Mouse (Mus musculus) embryonic facial prominence, embryonic 13.5 days (tissue): ENCODE measurements at regions not wholly inside any gene's neighbourhood (a gene's known extent, or its start where the extent isn't known, plus 50 kb on each side); places are given as distances from the start of the nearest gene placed in this dataset.

ENCODE experiments used
- ATAC-seq: fragments of 200-750 bp; cut with Nextera tagmentation; 2 replicates; pipeline ENCODE4 v1.8.0; 2017; ENCODE audit warnings: low read depth; ENCODE audit not compliant: insufficient number of reproducible peaks, insufficient read depth, low FRiP score, low TSS enrichment
- H3K27ac ChIP-seq: fragments of 300-500 bp; sonication (generic); 2 replicates; pipeline ENCODE4 v1.5.1; 2015; ENCODE audit warnings: moderate library complexity, mild to moderate bottlenecking, inconsistent platforms
- H3K27me3 ChIP-seq: fragments of 300-500 bp; sonication (generic); 2 replicates; pipeline ENCODE4 v1.6.1; 2015; ENCODE audit warnings: mild to moderate bottlenecking, inconsistent platforms
- H3K36me3 ChIP-seq: fragments of 300-500 bp; sonication (generic); 2 replicates; pipeline ENCODE4 v1.6.1; 2015; ENCODE audit warnings: mild to moderate bottlenecking, inconsistent platforms
- H3K4me1 ChIP-seq: fragments of 300-500 bp; sonication (generic); 2 replicates; pipeline ENCODE4 v1.6.1; 2015; ENCODE audit warnings: inconsistent platforms
- H3K4me2 ChIP-seq: fragments of 300-500 bp; sonication (generic); 2 replicates; pipeline ENCODE4 v1.6.1; 2015; ENCODE audit warnings: moderate library complexity, mild to moderate bottlenecking, inconsistent platforms
- H3K4me3 ChIP-seq: fragments of 300-500 bp; sonication (generic); 2 replicates; pipeline ENCODE4 v1.5.1; 2015; ENCODE audit warnings: mild to moderate bottlenecking, inconsistent platforms
- H3K9ac ChIP-seq: fragments of 300-500 bp; sonication (generic); 2 replicates; pipeline ENCODE4 v1.6.1; 2015; ENCODE audit warnings: mild to moderate bottlenecking, inconsistent platforms
- H3K9me3 ChIP-seq: fragments of 300-500 bp; sonication (generic); 2 replicates; pipeline ENCODE4 v1.6.1; 2016; ENCODE audit warnings: inconsistent platforms
- WGBS: fragments of 180-500 bp; shearing (Covaris S2); methylation state at CpG from one replicate; pipeline ENCODE4 v1.1.7; 2015; ENCODE audit warnings: mixed read lengths; 5-methylcytosine and 5-hydroxymethylcytosine counted together

DNA sequence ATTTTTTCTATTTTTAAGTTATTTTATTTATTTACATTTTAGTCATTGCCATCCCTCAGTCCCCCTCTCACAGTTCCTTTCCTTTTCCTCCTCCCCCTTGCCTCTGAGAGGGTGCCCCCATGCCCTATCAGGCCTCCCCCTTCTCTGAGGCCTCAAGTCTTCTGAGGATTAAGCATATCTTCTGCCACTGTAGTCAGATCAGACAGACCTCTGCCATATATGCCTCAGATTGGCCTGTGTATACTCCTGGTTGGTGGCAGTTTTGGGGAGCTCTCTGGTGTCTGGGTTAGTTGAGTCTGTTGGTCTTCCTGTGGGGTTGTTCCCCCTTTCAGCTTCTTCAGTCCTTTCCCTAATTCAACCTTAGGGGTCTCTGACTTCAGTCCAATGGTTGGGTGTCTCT is 81.4 kb upstream of the Slco4c1 start:
- no peaks in the 10 kb centered on the region for H3K27me3 ChIP-seq
- no peak overlapping the region for H3K9ac ChIP-seq
- no peaks in the 10 kb centered on the region for H3K9me3 ChIP-seq
- no peak overlapping the region for H3K27ac ChIP-seq
- ATAC-seq = 0 out of 2 replicates have a peak, but pooled peaks have one; percentile 20
- no peaks in the 10 kb centered on the region for H3K36me3 ChIP-seq
- no peak overlapping the region for H3K4me3 ChIP-seq
- no peaks in the 10 kb centered on the region for H3K4me1 ChIP-seq
- H3K4me2 ChIP-seq = no peak overlapping the region

DNA sequence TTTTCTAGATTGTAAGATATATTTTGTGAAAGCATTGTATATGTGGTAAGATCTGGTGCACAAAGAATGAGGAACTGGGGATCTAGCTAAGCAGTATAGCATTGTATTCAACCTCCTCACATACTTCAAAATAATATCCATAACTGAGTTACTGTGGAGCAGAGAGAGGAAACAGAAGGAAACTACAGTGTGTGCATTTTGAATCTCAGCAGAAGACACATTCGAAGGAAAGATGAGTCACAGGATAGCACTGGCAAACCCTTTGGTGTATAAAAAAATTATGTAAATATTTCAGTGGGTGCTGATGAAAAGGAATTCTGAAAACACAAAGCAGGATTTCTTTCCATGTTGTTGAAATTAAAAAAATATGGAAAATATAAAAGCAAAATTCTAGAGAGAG is 69.4 kb upstream of the Slco4c1 start:
- Histone ChIP-seq H3K4me1 (no peaks in the 10 kb centered on the region), H3K9me3 (no peaks in the 10 kb centered on the region), H3K27ac (no peak overlapping the region), H3K4me2 (no peak overlapping the region), H3K27me3 (no peaks in the 10 kb centered on the region), H3K4me3 (no peak overlapping the region), H3K9ac (no peak overlapping the region), H3K36me3 (no peaks in the 10 kb centered on the region)
- WGBS = 78% methylated on average over 1 of the region's 1 CpGs
- ATAC-seq = no peak
